Mouse (Mus musculus): ENCODE measurements around the gene Gm12184. TPM values are rescaled to one million over a fixed set of nuclear protein-coding genes. Genes with fewer than 3 reads are reported as not detected.
A peak's percentile ranks its signal among the peaks of the same experiment; 100 is the strongest.
"Not testable (repeated sequence)": the region's sequence is repeated elsewhere in the genome, so short reads cannot be mapped to it uniquely, and the experiment has no call there.

The Gm12184 gene
- polyA plus RNA-seq, 1 experiment from 2014 or later, result 4.5 TPM

DNA sequence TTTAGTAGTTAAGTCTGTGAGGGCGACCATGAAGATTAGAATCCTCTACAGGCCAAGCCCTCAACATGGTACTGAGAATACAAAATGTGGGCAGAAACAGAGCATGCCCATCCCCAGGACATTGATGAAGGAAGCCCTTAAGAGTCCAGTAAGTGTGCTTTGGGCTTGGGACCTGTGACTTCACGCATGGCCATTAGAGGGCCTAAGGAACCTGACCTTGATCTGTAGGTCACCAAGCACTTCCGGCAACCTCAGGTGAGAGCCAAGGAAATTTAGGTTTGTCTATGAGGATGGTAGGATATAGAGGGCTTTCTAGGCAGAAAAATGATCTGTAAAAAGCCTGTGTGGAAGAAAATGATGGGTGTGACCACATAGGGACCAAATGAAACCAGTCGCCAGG is 30.2 kb downstream of the Gm12184 start:
- H3K4me2 ChIP-seq (replicated peaks; ENCODE audit: low read depth, low read length), result no peak overlapping the region
- H3K9ac ChIP-seq (replicated peaks; ENCODE audit: low read depth, low read length), result no peak overlapping the region
- 79% methylated on average over 4 of the region's 4 CpGs for WGBS
- H3K4me3 ChIP-seq (ENCODE audit: low read depth, low read length), result no peak overlapping the region
- H3K27ac ChIP-seq (ENCODE audit: low read length), result no peak overlapping the region
- no peak for ATAC-seq (ENCODE audit: insufficient number of reproducible peaks, insufficient read depth, low FRiP score, low read depth)
- H3K36me3 ChIP-seq (ENCODE audit: control insufficient read depth, insufficient read depth, low read length), result no peaks in the 10 kb centered on the region
- peaks cover 9% of the 10 kb centered on the region; the same call in 1 of the 2 replicates for H3K4me1 ChIP-seq (ENCODE audit: control insufficient read depth, insufficient read depth, low read length)
- no peaks in the 10 kb centered on the region for H3K9me3 ChIP-seq (ENCODE audit: control insufficient read depth, low read depth, low read length)
- no peaks in the 10 kb centered on the region for H3K27me3 ChIP-seq (ENCODE audit: control insufficient read depth, insufficient read depth, low read length)

DNA sequence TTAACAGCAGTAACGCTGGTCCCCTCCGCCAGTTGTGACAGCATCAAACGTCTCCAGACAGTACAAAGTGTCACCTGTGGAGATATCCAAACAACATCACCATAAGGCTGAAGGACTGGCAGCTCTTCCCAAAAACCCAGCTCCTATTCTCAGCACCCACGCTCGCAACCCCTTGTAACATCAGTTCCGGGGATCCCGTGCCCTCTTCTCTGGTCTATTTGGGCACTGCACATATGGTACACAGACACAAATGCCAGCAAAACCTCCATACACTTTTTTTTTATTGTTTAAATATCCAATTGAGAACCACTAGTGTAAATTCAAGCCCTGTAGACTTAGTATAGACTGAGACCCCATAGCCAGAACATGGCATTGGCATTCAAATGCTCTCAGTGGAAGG is 31.2 kb downstream of the Gm12184 start:
- Histone ChIP-seq H3K27me3 (ENCODE audit: control insufficient read depth, insufficient read depth, low read length) (no peaks in the 10 kb centered on the region), H3K27ac (ENCODE audit: low read length) (no peak overlapping the region), H3K9me3 (ENCODE audit: control insufficient read depth, low read depth, low read length) (no peaks in the 10 kb centered on the region), H3K36me3 (ENCODE audit: control insufficient read depth, insufficient read depth, low read length) (no peaks in the 10 kb centered on the region), H3K9ac (replicated peaks; ENCODE audit: low read depth, low read length) (no peak overlapping the region), H3K4me1 (ENCODE audit: control insufficient read depth, insufficient read depth, low read length) (0 out of 2 replicates have a peak, but pooled peaks cover 9% of the 10 kb centered on the region), H3K4me2 (replicated peaks; ENCODE audit: low read depth, low read length) (no peak overlapping the region), H3K4me3 (ENCODE audit: low read depth, low read length) (no peak overlapping the region)
- no peak for ATAC-seq (ENCODE audit: insufficient number of reproducible peaks, insufficient read depth, low FRiP score, low read depth)
- WGBS, result 92% methylated on average over 7 of the region's 7 CpGs

GRCm38 (mm10) chr11:48793184-48793583 is 33.3 kb downstream of the Gm12184 start:
- Histone ChIP-seq H3K4me1 (ENCODE audit: control insufficient read depth, insufficient read depth, low read length) (0 out of 2 replicates have a peak, but pooled peaks cover 4% of the 10 kb centered on the region), H3K4me2 (replicated peaks; ENCODE audit: low read depth, low read length) (no peak overlapping the region), H3K36me3 (ENCODE audit: control insufficient read depth, insufficient read depth, low read length) (no peaks in the 10 kb centered on the region), H3K9me3 (ENCODE audit: control insufficient read depth, low read depth, low read length) (no peaks in the 10 kb centered on the region), H3K9ac (replicated peaks; ENCODE audit: low read depth, low read length) (no peak overlapping the region), H3K27ac (ENCODE audit: low read length) (no peak overlapping the region), H3K4me3 (ENCODE audit: low read depth, low read length) (no peak overlapping the region), H3K27me3 (ENCODE audit: control insufficient read depth, insufficient read depth, low read length) (no peaks in the 10 kb centered on the region)
- ATAC-seq (ENCODE audit: insufficient number of reproducible peaks, insufficient read depth, low FRiP score, low read depth), result no peak
- WGBS, result 92% methylated on average over 3 of the region's 3 CpGs

DNA sequence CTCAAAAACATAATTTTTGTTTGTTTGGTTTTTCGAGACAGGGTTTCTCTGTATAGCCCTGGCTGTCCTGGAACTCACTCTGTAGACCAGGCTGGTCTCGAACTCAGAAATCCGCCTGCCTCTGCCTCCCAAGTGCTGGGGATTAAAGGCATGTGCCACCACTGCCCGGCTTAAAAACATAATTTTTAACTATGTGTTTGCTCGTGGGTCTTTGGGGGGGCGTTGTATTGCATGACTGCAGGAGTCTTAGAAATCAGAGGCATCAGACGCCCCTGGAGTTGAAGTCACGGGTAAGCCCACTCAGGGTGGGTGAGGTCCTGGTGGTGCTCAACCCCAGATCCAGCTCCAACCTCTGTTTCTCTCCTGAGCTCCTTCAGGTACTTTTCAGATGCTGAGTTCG is 34.6 kb downstream of the Gm12184 start:
- 88% methylated on average over 9 of the region's 9 CpGs for WGBS
- H3K9me3 ChIP-seq (ENCODE audit: control insufficient read depth, low read depth, low read length); H3K9ac ChIP-seq (replicated peaks; ENCODE audit: low read depth, low read length); H3K4me1 ChIP-seq (ENCODE audit: control insufficient read depth, insufficient read depth, low read length); H3K27me3 ChIP-seq (ENCODE audit: control insufficient read depth, insufficient read depth, low read length); H3K4me3 ChIP-seq (ENCODE audit: low read depth, low read length); H3K27ac ChIP-seq (ENCODE audit: low read length); ATAC-seq (ENCODE audit: insufficient number of reproducible peaks, insufficient read depth, low FRiP score, low read depth); H3K4me2 ChIP-seq (replicated peaks; ENCODE audit: low read depth, low read length); H3K36me3 ChIP-seq (ENCODE audit: control insufficient read depth, insufficient read depth, low read length): not testable (repeated sequence)

GRCm38 (mm10) chr11:48790946-48791345 is 35.5 kb downstream of the Gm12184 start:
- 49% methylated on average over 8 of the region's 8 CpGs for WGBS
- H3K27me3 ChIP-seq (ENCODE audit: control insufficient read depth, insufficient read depth, low read length), result no peaks in the 10 kb centered on the region
- no peak overlapping the region for H3K9ac ChIP-seq (replicated peaks; ENCODE audit: low read depth, low read length)
- no peak overlapping the region for H3K4me3 ChIP-seq (ENCODE audit: low read depth, low read length)
- no peak for ATAC-seq (ENCODE audit: insufficient number of reproducible peaks, insufficient read depth, low FRiP score, low read depth)
- no peak overlapping the region for H3K27ac ChIP-seq (ENCODE audit: low read length)
- no peaks in the 10 kb centered on the region for H3K4me1 ChIP-seq (ENCODE audit: control insufficient read depth, insufficient read depth, low read length)
- no peaks in the 10 kb centered on the region for H3K9me3 ChIP-seq (ENCODE audit: control insufficient read depth, low read depth, low read length)
- H3K36me3 ChIP-seq (ENCODE audit: control insufficient read depth, insufficient read depth, low read length), result no peaks in the 10 kb centered on the region
- H3K4me2 ChIP-seq (replicated peaks; ENCODE audit: low read depth, low read length), result no peak overlapping the region

DNA sequence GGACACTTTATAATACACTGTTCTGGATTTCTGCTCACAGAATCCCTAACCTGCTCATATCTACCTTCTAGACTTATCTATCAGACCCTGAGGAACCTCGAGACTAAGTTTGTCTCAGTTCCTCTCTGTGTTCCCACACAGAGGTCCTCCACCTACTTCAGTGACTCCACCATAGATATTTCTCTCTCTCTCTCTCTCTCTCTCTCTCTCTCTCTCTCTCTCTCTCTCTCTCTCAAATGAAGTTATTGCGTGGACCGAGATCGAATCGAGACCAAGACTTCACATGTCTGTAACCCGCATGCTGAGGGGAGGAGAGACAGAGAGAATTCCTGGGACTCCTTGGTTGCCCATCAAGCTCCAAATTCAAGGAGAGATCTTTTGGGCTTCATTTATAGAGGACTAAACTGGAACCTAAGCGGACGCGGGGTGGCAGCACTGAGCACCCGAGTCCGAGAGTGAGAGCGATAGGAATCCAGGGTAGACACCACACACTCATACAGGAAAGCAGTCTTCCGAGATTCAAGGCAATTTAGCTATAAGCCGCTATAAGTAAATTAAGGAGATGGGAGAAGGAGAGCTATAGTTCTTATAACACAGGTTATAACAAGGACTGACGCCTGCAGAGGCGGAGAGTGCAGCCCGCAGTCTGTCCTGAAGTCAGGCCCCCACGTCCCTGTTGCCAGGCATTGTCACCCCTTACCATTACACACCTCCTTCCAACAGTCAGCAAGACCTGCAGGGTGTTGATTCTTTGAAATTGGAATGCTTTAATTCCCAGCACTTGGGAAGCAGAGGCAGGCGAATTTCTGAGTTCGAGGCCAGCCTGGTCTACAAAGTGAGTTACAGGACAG is 36.3 kb downstream of the Gm12184 start:
- Histone ChIP-seq H3K27ac (ENCODE audit: low read length) (no peak overlapping the region), H3K27me3 (ENCODE audit: control insufficient read depth, insufficient read depth, low read length) (no peaks in the 10 kb centered on the region), H3K4me3 (ENCODE audit: low read depth, low read length) (peak overlapping the region; percentile 10; the same call in 1 of the 2 replicates), H3K4me2 (replicated peaks; ENCODE audit: low read depth, low read length) (peak overlapping the region; percentile 31; the same call in 1 of the 2 replicates), H3K4me1 (ENCODE audit: control insufficient read depth, insufficient read depth, low read length) (no peaks in the 10 kb centered on the region), H3K9ac (replicated peaks; ENCODE audit: low read depth, low read length) (no peak overlapping the region), H3K36me3 (ENCODE audit: control insufficient read depth, insufficient read depth, low read length) (no peaks in the 10 kb centered on the region), H3K9me3 (ENCODE audit: control insufficient read depth, low read depth, low read length) (no peaks in the 10 kb centered on the region)
- 17% methylated on average over 20 of the region's 20 CpGs for WGBS
- ATAC-seq (ENCODE audit: insufficient number of reproducible peaks, insufficient read depth, low FRiP score, low read depth), result peak; percentile 73; the same call in 1 of the 2 replicates

- 85% methylated on average over 5 of the region's 5 CpGs for WGBS
- no peak overlapping the region for H3K4me2 ChIP-seq (replicated peaks; ENCODE audit: low read depth, low read length)
- H3K4me3 ChIP-seq (ENCODE audit: low read depth, low read length), result no peak overlapping the region
- H3K27ac ChIP-seq (ENCODE audit: low read length), result no peak overlapping the region
- no peaks in the 10 kb centered on the region for H3K27me3 ChIP-seq (ENCODE audit: control insufficient read depth, insufficient read depth, low read length)
- no peaks in the 10 kb centered on the region for H3K4me1 ChIP-seq (ENCODE audit: control insufficient read depth, insufficient read depth, low read length)
- H3K36me3 ChIP-seq (ENCODE audit: control insufficient read depth, insufficient read depth, low read length), result no peaks in the 10 kb centered on the region
- H3K9me3 ChIP-seq (ENCODE audit: control insufficient read depth, low read depth, low read length), result no peaks in the 10 kb centered on the region
- no peak for ATAC-seq (ENCODE audit: insufficient number of reproducible peaks, insufficient read depth, low FRiP score, low read depth)
- no peak overlapping the region for H3K9ac ChIP-seq (replicated peaks; ENCODE audit: low read depth, low read length)
These were observed 37.2 kb downstream of the Gm12184 start for GRCm38 (mm10) chr11:48789215-48789614.

GRCm38 (mm10) chr11:48788311-48789089 is 38.0 kb downstream of the Gm12184 start:
- ATAC-seq (ENCODE audit: insufficient number of reproducible peaks, insufficient read depth, low FRiP score, low read depth), result 0 out of 2 replicates have a peak, but pooled peaks have one; percentile 43
- peak overlapping the region; percentile 21; the same call in 1 of the 2 replicates for H3K9ac ChIP-seq (replicated peaks; ENCODE audit: low read depth, low read length)

More at GRCm38 (mm10) chr11:48788311-48789089, 38.0 kb downstream of the Gm12184 start:
- Histone ChIP-seq H3K27me3 (ENCODE audit: control insufficient read depth, insufficient read depth, low read length) (no peaks in the 10 kb centered on the region), H3K4me3 (ENCODE audit: low read depth, low read length) (peak overlapping the region; percentile 33), H3K4me1 (ENCODE audit: control insufficient read depth, insufficient read depth, low read length) (no peaks in the 10 kb centered on the region), H3K9me3 (ENCODE audit: control insufficient read depth, low read depth, low read length) (no peaks in the 10 kb centered on the region), H3K36me3 (ENCODE audit: control insufficient read depth, insufficient read depth, low read length) (no peaks in the 10 kb centered on the region), H3K27ac (ENCODE audit: low read length) (no peak overlapping the region), H3K4me2 (replicated peaks; ENCODE audit: low read depth, low read length) (peak overlapping the region; percentile 47)
- WGBS, result 13% methylated on average over 16 of the region's 16 CpGs
